Mouse (Mus musculus): Measurements from ENCODE around the gene Pdia2.

The Pdia2 gene

DNA sequence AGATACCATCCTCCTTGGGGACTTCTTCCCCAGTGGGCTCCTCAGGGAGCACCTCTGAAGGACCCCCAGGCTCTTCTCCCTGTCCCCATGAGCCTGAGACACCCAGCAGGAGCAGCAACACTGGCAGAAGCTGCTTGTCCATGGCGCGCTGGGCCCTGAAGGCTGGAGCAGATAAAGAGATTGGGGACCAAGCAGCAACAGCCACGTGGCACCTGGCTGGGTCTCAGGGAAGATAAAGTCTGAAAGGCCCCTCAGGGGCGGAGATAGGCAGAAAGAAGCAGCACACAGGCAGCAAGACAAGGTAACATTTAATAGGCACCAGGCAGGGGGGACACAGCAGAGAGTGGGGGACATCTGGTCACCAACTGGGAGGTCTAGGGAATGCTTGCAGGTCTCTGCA lies at the start of gene Pdia2:
Gene Pdia2, minus strand, starts transcription at position 196 of the 400 bp plus-strand sequence.
- DNase-seq (ENCODE audit: low spot score), result no peak

DNA sequence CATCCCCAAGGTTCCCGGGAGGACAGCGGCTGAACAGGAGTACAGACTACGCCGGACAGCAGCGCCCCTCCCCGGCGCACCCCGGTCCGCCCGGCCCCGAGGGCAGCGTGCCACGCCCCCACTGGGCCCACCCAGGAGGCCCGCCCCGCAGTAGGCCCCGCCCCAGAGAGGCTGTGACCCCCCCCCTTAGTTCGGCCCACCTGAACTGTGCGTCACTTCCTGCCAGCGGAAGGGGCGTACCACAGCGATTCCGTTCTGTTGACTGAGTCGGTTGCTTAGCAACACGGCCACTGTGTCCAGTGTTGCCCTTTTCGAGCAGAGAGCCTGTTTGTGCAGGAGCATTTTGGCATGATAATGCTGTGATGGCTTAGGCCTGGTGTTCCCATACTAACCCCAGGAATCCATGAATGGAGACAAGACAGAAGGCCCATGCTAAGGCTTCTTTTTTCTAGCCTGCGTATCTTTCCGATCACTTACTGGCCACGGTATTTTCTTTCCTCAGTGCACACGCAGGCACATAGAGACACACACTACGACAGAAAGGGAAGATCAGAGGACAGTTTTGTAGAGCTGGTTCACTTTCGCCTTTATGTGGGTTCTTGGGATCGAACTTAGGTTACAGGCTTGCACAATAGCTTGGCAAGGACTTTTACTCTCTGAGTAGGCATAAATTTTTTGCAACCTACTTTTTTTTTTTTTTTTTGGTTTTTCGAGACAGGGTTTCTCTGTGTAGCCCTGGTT lies 45.4 kb upstream of the Pdia2 start, which contains the start of gene Fam234a:
Gene Fam234a, minus strand, starts transcription at position 142 of the 741 bp plus-strand sequence.
- DNase-seq (ENCODE audit: low spot score), result peak; percentile 99

DNA sequence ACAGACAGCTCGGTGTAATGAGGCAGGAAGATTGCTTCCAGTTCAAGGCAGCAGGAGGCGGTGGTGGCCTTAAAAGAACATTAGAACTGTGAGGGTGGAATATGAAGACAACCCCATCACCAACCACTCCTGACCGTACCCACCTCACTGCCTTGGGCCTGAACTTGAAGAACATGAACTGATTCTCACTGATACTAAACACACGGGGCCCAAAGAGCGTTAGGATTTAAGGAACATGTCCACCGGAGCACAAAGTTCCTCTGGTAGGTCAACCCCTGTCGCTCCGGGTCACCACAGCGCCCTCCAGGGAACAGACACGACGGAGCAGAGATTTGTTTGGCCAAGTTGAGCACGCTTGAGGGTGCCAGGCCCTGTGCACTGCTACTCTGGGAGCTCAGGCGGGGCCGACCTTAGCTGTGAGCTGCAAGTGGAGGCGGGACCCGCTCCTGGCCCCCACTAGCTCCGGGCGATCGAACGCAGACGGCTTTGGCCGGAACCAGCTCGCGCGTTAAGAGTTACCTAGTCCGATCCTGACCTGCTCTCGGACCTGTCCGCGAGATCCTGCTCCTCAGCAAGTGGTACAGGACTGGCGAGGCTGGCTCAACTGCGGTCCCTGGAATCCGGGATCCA lies 44.7 kb upstream of the Pdia2 start:
- DNase-seq (ENCODE audit: low spot score), result peak; percentile 73

DNA sequence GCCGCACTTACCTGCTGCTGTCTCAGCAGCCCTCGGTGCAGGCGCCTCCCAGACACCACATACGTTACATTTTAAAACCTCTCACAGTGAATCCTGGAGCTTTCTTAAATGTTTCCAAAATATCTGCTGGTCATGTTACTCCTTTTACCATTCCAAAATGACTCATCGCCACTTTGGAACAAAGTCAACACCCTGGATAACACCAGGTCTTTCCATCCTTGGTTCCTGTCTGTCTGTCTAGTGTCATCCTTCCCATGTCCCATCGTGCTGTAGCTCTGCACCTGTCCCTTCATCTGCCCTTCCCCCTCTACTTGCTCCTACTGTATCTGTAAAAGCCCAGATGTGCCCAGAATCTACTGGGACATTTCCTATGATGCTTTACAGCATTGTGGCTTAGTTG lies 42.1 kb upstream of the Pdia2 start:
- DNase-seq (ENCODE audit: low spot score), result no peak

DNA sequence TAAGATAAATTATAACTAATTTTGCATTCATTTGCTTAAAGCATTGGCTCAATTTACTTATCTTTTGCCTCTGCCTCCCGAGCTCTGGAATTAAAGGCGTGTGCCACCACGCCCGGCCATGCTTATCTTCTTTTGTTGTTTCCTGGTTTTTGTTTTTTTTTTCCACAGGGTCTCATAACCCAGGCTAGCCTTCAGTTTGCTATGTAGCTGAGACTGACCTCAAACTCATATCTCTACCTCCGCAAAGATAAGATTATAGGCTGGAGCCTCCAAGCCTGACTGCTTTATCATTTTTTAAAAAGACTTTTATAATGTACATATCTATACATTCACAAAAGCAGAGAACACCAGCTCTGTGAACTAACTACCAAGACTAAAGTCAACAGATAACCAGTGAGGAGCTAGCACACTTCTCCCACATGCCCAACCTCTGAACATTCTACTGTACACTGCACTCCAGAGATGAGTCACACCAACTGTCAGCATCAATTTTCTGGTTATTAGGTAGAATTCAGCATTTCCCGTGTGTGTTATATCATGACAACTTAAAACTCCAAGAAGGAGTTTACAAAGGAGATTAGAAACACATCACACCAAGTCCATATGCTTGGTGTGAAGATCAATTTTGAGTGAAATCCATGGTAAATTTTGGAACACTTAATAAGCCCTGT lies 41.4 kb upstream of the Pdia2 start:
- no peak for DNase-seq (ENCODE audit: low spot score)

DNA sequence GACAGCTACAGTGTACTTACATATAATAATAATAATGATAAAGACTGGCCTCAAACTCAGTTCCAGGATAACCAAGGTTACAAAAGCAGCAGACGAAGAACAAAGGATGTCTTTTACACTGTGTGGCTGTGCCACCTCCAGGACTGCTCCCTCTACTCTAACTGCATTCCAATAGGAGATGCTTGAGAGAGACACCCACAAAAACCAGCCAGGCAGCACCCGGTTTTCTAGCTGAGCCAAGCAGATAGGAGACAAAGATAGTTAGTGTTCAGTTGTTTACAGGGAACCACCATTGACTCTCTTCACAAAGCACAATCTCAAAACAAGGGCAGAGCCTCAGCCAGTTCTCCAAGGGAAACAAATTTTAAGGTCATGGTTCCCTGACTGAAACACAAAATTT lies 40.7 kb upstream of the Pdia2 start:
- DNase-seq (ENCODE audit: low spot score), result no peak

DNA sequence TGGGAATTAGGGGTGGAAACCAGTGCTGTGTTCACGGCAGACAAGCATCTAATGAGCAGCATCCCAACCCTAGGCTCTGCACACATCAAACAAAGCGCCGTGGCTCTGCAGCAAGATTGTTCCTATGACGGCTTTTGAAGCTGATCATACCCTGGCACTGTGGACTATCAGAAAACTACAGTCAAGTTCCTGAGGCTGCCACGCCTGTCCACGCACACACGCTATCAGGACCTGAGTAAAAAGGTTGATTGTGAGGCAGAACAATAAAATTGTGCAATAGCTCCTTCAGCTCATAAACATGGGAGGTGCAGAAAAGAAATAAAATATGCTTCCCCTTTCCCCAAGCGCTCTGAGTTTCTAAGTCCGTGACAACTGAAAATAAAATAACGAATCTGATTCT lies 38.8 kb upstream of the Pdia2 start:
- no peak for DNase-seq (ENCODE audit: low spot score)

DNA sequence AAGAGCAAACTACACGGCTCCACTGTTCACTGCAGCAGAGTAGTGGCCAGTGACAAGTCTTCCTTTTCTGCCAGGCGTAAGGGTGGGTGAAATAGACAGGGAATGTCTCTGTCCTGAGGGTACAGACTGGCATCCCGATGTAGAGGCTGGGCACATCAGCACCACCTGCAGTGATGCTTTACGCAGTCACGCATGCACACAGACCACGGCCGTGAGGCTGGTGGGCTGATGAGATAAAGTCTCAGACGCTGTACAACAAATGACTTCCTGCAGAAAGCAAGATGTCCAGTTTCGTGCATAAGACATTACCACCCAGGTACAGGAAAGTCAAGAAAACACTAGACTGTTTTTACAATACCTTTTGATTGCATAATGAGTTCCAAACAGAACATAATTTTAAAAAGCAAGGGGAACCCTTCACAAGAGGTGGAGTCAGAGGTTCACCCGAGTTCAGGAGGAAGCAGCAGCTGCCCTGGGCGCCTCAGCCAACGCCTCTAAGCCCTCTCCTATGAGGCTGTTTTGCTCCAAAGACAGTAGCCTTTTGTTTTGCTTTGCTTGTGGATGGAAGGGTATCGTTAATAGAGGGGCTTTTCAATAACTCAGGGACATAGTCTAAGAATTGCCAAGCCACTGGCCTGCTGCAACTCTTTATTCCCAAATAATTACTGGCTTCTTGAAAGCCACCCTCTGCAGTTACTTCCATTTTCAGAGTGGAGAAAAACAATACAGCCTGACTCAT lies 36.4 kb upstream of the Pdia2 start:
- no peak for DNase-seq (ENCODE audit: low spot score)

DNA sequence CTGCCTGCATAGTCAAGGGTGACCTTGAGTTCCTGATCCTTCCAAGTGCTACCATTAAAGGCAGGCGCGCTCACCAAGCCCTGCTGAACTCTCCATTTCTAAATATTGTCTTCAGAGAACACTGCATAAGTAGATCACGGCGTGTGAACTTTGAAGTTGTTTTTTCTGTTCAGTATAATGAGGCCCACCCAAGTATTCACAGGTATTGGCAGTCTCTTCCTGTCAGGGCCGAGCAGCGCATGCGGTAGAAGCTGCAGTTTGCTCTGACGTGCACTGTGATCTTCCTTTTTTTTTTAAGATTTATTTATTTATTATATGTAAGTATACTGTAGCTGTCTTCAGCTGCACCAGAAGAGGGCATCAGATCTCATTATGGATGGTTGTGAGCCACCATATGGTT lies 35.5 kb upstream of the Pdia2 start:
- no peak for DNase-seq (ENCODE audit: low spot score)

DNA sequence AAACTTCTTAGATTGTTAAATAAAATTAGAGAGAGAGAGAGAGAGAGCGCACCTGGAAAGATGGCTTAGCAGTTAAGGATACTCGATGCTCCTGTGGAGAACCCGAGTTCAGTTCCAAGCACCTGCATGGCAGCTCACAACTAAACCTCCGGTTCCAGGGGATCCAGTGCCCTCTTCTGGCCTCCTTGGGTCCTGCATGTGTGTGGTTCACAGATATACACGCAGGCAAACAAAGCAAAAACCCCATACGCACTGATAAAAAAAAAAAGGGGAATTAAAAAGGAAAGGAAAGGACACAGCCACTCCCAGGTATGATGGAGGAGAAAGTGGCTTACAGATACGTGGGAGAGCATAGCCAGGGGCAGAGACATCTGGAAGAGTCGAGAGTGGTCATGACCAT lies 34.0 kb upstream of the Pdia2 start:
- DNase-seq (ENCODE audit: low spot score), result no peak

DNA sequence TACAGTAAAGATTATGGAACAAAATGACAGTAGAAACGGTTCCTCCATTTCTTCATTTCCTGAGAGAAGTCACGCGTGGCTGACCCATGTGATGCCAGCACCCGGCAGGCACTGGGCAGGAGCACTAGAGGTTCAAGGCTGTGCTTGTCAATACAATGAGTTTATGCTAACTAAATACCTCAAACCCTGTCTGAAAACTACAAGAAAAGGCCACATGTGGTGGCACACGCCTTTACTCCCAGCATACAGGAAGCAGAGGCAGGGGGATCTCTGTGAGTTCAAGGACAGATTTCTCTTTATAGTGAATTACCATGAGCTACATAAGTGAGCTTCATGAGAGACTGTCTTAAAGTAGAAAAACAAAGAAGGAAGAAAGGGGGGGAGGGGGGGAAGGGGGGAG lies 32.3 kb upstream of the Pdia2 start:
- no peak for DNase-seq (ENCODE audit: low spot score)

DNA sequence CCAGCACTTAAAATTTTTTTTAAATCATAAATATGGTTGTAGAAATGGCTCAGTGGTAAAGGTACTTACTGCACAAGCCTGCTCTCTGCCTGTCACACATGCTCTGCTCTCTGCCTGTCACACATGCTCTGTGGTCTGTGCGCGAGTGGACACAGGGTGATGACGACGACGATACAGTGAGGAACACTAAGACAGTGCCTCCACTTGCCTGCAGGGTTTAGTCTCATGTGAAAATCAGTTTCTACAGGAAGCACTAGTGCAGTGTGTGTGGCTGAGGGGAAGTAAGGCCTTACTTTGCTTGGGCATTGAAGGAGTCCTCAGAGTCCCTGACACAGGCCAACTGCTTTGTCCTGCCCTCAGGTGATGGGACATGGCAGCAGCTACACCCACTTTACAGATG lies 30.9 kb upstream of the Pdia2 start:
- DNase-seq (ENCODE audit: low spot score), result no peak

DNA sequence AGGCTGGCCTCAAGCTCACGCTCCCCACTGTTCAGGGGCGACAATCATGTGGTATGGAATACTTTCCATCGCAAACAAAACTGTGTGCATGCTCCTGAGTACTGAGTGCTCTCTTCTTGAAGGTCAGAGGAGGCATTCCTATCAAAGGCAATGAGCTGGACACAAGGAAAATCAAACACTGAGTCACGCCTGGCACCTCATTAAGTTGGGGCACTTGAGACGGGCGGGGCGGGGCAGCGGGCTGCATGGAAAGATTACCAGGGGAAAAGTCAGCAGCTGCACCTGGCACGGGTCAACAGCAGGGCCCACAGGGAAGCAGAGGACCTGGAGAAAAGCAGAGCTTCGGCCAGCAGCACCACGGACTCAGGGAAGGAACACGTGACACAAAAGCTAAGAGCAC lies 26.3 kb upstream of the Pdia2 start:
- no peak for DNase-seq (ENCODE audit: low spot score)

DNA sequence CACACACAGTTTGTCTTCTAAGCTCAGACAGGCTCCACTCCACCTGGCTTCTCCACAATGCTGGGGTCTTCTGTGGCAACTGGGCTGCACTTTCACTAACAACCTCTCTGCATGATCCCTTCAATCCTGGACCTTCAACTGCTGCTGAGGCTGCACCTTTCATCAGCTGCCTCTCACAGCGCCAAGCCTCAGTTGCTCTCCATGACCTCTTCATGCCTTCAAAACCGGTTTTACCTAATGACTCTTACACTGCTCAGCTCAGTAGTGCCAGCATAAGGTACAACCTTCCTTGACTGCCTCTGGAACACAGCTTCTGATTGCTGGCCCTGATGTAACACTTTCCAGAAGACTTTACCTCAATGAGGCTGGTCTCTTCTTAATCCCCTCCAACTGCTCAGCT lies 22.6 kb upstream of the Pdia2 start:
- no peak for DNase-seq (ENCODE audit: low spot score)

DNA sequence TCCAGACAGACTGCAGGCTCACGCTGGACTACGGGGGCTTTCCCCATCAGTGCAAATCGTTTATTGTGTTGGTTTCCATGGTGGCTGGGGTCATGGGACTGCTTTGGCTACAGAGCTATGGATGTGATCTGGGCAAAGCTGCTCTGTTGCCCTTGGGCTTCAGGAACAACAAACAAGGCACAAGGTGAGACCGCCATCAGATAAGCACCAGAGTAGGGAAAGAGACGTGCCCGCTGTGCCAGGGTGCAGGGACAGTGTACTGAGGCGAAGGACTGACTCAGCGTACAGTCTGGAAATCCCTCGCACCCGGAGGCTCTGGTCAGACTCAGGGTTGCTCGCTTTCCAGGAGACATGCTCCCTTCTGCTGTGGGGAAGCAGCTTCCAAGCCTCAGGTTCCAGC lies 13.8 kb upstream of the Pdia2 start:
- DNase-seq (ENCODE audit: low spot score), result no peak

DNA sequence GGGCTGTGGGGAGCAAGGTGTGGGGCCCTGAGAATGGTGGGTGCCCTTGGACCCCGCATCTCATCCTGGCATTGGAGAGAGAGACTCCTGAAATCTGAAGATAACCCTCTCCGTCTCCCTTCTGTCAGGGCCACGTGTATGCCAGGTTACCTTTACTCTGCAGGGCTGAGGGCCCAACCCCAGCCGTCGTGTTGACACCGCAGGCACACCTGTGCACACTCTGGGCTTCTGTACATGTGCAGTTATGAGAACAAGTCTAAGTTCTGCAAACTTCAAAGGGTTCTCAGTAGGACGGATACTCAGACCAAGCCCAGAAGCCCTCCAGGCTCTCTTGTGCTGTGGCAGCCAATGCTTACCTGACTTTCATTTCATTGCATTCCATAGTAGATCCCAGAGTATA lies 13.4 kb upstream of the Pdia2 start:
- DNase-seq (ENCODE audit: low spot score), result no peak

DNA sequence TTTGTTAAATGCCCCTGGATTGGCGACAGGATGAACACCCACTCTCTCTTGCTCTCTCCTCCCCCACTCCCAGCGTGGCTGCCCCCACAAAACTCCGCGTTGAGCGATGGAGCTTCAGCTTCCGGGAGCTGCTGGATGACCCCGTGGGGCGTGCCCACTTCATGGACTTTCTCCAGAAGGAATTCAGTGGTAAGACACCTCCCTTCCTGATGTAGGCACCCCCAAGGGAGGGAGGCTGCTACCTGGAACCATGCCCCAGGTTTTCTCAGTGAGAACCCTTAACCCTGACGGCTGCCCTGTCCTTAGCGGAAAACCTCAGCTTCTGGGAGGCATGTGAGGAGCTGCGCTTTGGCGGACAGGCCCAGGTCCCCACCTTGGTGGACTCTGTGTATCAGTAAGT lies 8.8 kb upstream of the Pdia2 start, which contains the start of gene Arhgdig:
Gene Arhgdig, minus strand, starts transcription at position 101 of the 400 bp plus-strand sequence.
- no peak for DNase-seq (ENCODE audit: low spot score)

DNA sequence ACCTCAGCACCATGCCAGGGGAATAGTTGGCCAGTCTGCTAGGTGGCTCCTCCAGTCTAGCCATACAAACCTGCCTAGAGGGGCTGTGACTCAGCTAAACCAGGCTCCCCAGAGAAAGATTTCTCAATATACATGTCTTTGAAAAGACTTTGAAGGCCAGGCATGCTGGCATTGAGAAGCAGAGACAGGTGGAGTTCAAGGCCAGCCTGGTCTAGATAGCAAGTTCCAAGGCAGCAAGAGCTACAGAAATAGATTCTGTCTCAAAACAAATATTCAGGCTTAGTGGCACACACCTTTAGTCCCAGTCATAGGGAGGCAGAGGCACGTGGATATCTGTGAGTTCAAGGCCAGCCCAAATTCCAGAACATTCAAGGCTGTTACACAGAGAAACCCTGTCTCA lies 7.5 kb upstream of the Pdia2 start:
- no peak for DNase-seq (ENCODE audit: low spot score)

DNA sequence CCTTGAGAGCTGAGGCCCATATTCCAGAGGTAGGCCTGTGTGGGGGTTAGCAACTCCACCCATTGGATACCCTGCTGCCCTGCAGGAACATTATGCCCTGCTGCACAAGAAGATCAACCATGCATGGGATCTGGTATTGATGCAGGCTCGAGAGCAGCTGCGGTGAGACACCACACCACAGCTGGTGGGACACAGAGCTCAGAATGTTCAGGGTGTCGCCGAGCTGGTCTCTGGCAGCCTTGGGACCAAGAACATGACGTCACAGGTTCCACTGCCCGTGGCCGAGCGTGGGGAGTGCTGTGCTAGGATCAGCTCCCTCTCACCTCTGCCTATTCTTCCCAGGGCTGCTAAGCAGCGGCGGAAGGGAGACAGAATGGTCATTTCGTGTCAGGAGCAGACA lies 5.9 kb upstream of the Pdia2 start:
- DNase-seq (ENCODE audit: low spot score), result no peak

DNA sequence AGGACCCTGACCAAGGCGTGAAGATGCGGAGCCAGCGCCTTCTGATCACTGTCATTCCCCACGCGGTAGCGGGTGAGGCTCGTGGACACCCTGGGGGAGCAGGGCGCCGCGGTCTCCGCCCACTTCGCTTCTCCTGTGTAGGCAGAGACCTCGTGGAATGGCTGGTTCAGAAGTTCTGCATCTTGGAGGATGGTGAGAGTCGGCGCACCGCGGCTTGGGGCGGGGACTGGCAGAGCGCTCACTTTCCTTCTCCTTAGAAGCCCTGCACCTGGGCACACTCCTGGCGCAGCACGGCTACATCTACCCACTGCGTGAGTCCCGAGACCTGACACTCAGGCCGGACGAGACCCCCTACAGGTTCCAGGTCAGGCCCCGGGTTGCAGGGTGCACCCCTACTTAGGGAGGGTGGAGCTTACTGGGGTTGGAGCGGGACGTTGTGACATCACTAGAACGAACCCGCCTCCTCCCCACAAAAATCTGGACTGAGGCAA lies 4.5 kb upstream of the Pdia2 start:
- no peak for DNase-seq (ENCODE audit: low spot score)

DNA sequence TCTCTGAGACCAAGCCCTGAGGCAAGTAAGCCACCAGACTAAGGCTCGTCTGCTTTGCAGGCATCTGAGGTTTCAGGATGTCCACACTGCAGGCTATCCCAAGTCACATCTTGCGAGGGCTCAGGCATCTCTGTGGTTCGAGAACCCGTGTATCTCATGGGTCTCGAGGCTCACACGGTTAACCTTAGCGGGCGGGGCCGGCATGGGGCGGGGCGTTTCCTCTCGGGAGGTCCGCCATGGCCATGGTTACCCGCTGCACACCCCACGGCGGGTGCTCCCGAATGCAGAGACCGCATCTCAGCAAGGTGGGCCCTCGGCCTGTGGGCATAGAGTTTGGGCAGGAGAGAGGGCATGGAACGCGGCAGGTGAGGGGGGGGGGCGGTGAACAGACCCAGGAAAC lies 3.9 kb upstream of the Pdia2 start, which contains the start of gene Rgs11:
Gene Rgs11, plus strand, starts transcription at position 215 of the 400 bp plus-strand sequence.
- DNase-seq (ENCODE audit: low spot score), result no peak

DNA sequence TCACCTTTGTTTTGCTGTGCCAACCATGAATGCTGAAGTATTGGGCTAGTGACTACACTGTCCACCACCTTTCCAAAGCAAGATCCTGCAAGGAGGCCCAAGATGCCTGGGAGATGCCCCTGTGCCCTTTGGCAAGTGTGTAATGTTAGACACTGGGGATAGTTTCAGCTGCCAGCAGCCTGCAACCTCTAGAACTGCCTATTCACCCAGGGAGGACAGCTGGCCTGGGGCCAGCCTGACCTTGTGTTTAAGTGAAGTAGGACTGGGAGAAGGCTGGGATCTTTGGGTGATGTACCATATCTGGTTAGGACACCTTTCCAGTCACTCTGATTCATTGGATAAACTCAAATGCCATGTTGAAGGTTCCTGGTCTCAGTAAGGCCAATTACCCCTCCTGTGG lies 3.1 kb upstream of the Pdia2 start:
- no peak for DNase-seq (ENCODE audit: low spot score)
